Mouse (Mus musculus) layer of hippocampus, postnatal 14 days (tissue): ENCODE data around the gene Eml1. TPM values are rescaled to one million over a fixed set of nuclear protein-coding genes. Genes with fewer than 3 reads are reported as not detected.

Source experiments
- DNase-seq, 2 experiments: peaks; one replicate each; pipeline ENCODE4 v3.0.0; 2021 to 2022; ENCODE audit warnings: low spot score in 2 of 2, mixed read lengths in 1 of 2
- total RNA-seq, 2 experiments: library from RNA; stranded (reverse); gene quantifications; 2 replicates each; pipeline ENCODE4 v1.2.3; 2021

The Eml1 gene
- total RNA-seq, 2 experiments from 2014 or later, result 55.0 to 55.4 TPM

DNA sequence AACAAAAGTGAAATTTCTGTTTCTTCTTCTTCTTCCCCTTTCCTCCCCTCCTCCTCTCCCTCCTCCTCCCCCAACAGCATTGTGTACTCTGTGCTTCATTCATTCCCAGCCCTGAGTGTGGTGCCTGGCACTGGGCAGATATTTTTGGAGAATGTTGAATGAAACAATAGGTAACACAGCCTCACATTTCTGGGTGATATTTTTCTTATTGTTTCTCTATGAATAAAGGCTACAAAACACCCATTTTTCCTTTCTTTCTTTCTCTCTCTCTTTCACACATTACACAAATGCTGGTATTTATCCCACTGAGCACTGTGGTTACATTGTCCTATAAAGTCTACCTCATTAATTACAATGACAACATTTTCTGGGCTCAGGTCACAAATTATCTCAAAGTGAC, 48.8 kb downstream of the Eml1 start:
- DNase-seq, result no peak

DNA sequence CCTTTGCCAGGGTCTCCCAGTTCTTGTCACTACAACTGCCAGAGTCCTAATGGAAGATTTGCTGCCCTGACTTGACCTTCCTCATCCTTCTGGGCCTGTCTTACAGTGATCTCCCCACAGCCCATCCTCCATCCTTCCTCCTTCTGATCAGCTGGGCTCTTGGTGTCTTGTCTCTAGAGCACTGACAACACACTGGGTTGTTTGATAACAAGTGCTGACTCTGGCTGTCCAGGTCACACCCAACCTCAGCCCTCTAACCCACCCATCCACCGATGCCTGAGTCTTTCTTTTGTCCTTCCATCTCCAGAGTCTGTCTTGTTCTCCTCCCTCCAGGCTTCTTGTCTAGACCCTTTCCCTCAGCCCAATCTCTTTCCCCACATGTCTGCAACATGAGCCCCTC, 50.7 kb downstream of the Eml1 start:
- DNase-seq, result no peak

DNA sequence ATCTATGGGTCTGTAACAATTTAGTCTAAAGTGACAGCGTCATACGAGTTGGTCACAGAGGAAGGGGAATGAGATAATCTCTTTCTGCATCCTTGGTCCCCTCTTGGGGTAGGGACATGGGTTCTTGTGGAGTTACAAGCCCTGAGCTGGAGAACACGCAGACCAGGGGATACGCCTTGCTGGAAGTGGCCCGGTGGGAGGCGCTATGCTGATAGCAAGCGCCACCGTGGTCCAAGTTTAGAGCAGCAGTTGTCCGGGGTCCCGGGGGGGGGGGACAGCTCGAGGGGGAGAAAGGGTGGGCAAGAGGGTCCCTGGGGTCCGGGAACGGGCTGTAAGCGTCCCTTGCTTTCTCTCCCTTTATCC, 51.7 kb downstream of the Eml1 start:
- DNase-seq, result no peak

DNA sequence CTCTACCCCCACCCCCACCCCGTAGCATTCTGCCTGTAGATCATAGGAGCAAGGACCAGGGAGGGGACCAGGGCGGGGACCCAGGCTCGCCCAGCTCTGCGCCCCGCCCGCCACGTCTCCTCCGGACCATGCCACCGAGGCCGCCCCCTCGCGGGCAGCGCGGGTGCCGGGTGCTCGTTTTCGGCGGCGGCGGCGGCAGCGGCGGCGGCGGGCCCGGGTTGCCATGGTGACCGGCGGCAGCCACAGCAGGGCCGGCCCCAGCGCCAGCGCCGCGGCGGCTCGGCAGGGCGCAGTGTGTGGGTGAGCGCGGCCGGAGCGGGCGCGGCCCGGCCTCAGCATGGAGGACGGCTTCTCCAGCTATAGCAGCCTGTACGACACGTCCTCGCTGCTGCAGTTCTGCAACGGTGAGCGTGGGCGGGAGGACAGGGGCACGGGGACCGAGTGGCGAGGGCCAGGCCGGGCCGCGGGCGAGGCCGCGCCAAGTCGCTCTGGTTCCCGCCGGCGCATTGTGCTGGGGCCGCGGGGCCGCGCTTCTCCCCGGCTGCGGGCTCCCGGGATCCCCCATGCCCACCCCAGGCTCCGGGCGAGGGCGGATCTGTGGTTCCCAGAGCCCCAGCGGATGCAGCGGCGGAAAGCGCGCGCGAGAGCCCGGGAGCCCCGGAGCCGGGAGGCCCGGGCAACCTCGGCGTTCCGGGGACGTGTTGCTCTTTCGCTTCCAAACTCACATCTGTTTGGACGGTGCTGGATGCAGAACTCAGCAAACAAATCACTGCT, 52.3 kb downstream of the Eml1 start:
- DNase-seq, result peak; percentile 87

DNA sequence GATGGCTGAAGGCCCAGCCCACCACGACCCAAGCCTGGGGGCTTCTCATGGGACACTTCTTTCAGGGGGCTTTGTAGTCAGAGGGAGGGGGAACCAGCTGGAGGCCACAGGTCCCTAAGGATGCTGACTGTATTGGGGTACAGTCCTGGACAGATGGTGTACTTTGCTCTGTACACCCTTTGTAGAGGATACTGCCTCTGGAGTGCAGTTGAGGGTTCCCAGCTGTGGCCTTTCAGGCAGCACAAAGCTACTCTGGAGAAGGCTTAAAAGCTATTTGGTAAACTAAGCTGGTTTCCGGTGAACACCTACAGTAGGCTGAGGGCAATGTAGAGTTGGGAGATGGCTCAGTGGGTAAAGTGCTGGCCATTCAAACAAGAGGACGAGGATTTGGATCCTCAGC, 60.2 kb downstream of the Eml1 start:
- DNase-seq, result no peak

DNA sequence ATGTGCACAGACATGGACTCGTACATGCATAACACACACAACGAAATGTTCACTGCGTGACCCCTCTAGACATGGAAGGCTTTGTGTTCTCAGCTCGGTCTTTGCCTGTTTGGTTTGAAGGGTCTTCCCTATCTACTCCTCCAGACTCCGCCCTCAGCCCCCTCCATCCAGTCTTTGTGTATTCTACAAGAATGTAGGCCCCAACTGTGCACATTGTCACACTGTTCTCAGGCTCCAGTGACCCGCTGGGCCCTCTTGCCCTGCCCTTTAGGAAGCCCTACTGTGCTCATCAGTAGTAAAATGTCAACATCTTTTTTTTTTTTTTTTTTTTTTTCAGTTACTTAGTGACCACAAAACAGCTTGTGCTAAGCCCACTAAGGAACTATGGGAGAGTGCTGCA, 61.0 kb downstream of the Eml1 start:
- no peak for DNase-seq

DNA sequence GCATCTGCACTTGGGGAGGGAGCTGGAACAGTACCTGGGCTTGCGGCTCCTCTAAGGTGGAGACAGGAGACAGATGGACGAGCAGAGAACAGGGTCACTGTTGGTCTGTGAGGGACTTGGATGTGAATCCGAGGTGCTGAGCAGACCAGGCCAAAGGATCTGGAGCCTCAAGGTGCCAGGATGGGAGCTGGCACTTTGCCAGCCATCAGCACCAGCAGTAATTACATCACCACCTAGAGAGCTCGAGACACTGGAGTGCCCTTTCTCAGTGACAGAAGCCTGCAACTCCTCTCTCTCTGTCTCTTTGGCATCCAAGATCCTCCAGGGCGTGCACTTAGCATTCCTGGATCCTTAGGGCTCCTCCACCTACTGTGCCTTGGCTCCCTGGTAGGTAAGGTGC, 61.8 kb downstream of the Eml1 start:
- DNase-seq, result no peak

DNA sequence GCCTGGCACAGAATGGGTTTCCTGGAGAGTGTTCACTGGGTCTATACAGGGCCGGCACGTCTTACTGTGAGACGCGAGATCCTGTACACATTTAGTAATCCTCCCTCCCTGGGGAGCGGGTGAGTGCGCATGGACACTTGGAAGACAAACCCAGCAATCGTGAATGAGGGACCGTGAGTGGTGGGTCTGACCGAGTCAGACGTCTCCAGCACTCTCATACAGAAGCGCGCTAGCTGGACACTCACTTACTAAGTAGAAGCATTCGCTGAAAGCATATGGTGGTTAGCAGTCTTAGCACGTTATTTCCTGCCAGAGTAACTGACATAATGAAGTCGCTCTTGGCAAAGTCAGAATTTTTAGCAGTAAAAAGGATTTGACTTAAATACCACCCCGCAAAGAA, 62.3 kb downstream of the Eml1 start:
- no peak for DNase-seq

DNA sequence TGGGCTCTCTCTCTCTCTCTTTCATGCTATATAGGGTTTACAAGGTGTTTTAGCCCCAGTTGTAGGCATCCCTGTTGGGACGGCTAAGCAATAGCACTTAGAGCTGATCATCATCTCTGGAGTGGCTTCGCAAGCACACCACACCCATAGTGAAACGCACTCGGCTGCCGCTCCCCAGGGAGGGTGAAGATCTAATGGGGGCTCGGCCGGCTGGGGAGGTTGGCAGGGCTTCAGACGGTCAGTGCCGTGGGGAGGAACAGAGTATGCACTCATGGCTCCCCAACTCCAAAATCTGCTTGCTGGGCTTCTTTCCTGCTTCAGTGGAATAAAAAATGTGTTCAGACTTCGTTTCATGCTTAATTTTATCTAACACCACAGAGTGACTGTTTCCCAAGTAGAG, 62.7 kb downstream of the Eml1 start:
- no peak for DNase-seq

DNA sequence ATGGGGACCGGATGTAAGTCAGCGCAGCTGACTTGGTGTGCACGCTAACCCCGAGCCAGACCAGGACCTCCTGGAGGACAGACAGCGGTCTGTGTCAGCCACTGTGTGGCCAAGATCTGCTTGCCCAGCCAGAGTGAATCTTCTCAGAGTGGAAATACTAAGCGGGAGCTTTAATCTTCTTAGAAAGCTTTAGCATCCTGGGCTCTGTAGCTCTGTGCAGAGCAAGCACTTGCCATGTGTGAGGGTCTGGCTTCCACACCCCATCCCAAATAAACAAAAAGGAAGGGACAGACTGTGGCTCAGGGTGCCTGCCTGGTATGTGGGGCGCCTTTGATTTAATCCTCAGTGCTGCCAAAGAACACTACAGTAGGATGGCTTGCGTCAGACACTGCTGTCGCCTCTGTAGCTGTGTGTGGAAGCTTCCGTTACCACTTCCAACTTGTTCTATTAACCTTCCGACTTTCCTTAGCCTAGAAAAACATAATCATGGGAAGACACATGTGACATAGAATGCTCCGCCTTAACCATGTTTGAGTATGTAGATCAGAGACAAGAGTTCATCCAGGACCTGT, 64.8 kb downstream of the Eml1 start:
- no peak for DNase-seq

DNA sequence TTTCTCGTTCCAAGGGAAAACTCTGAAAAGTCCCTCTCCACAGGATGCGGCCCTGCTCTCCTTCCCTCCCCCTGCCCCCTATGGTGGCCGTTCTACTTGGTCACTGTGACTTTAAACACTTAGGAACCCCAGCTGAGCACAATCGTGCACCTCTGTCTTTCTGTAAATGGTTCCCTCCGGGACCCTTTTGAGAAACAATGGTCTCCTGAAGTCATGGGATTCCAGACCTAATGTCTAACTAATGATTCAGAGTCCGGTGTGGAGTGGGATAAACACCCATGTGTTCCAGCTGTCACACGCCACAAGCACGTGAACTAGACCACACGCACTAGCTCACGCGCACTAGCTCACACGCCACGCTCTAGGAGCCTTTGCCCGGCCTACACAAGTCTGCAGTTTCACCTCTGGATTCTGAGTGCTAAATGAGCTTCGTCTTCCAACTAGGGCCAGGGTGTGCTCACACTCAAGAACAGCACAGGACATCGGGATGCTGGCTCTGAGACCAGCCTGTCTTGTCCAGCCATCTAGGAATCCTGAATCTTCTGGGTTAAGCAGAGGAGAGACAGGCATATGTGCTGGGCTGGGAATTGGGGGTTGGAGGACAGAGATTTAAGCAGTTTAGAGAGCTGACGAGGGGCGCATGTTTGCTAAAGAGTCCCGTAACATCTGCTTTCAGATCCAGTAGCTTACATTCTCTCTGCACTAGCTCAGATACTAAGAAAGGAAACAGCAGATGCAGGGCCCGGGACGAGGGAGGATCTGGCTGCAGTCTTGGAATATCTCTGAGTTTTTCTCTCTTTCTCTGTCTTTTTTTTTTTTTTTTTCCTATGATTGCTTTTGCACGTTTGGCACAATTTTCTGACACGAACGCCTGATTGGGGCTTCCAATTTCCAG, 65.5 kb downstream of the Eml1 start:
- no peak for DNase-seq

DNA sequence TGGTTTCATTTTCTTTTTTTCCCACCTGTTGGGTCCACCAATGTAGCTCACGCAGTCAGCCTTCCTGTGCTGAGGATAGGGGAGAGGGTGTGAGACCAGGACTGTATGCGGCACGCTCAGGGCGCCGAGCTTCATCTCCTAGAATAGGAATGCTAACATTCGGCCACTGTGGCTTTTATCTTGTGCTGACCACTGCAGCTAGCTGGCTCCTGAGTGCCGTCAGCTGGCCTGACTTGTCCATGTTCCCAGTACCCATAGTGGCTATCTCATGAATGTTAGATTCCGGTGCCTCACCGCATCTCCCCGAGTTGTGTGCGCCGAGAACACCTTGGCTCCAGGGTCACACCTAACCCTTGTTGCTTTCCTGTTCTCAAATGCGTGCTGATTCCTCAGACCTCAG, 66.7 kb downstream of the Eml1 start:
- DNase-seq, result no peak

DNA sequence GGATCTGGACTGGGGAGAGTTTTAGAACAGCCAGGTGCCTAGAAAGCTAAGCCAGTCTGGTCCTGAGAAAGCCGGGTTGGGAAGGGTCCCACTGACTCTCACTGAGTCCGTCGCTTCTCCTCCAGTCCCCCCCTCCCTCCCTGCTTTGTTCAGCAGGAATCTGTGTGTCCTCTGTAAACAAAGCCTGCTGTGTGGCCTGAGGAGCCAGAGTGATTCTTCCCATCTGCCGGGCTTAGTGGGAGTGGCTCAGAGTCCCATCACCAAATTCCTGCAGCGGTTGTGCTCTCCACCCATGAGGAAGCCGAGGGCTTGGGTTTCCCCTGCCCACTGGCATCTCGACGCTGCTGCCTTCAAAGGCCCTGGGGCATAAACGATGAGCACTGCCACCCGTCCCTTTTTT, 72.5 kb downstream of the Eml1 start:
- DNase-seq, result no peak

DNA sequence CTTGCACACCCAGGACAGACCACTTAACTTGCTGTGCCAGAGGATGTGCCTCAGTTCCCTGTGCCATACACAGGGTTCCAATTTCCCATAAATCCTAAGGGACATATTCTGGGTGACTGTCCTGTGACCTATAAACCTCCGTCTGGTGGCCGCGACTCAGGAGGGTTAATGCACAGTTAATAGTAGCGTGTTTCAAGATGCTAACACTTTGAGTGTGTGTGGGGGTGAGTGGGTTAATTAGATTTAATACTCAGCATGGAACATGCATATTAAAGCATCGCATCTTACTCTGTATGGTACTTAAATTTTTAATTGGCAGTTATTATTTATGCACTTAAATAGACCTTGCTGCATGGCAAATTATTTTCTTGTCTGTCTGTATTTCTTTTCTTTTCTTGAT, 73.0 kb downstream of the Eml1 start:
- no peak for DNase-seq

DNA sequence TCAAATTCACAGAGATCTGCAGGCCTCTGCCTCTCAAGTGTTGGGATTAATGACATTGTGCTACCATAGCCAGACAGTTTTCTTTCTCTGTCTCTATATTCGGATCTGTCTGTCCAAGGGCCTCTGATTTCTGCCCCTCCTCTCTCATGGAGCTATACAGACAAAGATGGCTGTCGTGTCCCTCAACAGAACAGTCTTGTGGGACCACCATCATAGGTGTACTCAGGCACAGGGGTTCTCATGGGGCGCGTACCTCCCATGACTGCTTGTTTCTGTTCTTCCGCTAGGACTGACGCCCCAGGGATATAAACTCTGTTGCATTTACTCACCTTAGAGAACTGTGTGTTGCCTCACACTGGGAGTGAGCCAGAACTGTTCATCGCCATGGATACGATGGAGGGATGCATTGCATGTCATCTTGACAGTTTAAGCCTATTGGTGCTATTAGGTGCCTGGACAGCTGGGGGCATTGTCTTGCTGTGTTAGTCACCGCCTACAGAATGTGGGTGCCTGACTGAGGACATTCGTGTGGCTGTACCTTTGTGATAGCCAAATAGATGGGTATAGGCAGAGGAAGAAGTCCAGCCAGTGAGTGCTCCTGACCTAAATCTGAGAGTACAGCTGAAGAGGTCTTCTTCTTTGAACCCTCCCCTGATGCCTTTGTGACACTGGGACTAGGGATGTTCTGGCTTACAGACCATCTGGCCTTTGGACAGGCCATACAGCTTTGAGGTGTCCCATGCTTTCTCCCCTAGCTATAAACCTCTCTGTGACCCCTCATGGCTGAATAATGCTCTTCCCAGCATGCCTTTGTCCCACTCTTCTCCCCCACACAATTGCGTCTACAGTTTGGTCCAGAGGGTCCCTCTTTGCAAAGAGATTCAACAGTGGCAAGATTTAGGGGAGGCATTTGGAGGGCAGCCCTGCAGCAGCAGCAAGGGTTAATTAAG, 73.7 kb downstream of the Eml1 start:
- DNase-seq, result no peak

DNA sequence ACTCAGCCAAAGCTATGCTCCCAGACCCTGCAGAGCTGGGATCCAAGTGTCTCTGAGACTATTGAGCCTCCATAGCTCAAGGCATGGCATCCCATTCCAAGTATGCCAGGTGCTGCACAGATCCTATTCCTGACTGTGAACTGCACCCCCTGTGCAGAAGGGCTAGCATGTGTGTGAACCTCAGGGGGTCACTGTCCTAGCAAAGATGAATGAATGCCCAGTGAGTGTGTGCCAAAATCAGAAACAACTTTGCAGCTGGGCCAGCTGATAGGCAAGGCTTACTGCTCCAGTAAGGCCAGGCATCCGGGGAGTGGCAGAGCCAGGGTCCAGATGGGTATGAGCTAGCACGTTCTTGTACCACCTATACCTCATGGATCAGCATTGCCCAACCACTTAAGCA, 76.0 kb downstream of the Eml1 start:
- no peak for DNase-seq

DNA sequence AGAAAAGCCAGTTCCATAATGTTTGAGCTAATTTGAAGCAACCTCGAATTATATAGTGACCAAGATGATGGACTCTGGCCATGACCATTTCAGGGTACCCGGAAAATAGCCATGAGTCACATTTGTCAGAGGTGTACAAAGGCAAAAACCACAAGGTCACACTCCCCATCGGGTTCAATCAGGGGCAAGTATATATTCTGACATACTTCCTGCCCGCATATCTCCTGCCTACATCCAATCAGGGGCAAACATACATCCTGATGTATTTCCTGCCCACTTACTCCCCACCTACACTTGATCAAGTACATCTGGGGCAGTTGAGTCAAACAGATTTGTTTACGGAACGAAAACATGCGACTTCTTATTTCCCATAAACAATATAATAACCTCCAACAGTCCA, 77.6 kb downstream of the Eml1 start:
- no peak for DNase-seq

DNA sequence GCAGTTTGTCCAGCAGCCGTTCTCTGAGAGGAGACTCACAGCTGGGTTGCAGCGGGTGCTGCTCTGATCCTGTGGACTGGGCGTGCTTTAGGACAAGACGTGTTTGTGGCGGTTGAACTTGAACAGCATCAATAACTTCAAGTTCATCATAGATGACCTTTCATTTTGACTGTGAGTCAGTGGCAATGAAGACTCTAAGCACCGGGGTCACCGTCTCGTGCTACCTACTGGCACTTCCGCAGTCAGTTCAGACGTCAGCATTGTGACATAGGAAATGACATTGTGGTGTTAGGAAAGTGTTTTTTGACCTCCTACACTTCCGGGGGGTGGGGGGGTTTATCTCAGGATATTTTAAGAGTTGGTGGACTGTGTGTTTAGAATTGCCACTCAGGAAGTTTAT, 79.2 kb downstream of the Eml1 start:
- no peak for DNase-seq

DNA sequence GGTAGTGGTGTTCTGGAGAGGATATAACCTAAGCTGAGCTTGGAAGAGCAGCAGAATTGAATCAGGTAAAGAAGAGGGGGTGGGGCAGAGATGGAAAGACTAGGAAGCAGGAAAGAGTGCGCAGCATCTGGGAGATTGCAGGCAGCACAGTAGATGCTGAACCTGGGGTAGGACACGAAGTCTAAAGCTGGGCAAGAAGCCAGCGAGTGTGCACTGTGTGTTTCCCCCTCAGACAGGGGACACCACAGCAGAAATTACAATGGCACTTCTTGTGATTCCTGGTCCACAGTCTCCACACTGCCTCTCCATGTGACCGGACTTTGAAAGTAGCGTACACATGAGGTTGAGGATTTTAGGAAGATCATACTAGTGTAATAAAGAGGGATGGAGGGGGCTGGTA, 79.8 kb downstream of the Eml1 start:
- DNase-seq, result no peak

DNA sequence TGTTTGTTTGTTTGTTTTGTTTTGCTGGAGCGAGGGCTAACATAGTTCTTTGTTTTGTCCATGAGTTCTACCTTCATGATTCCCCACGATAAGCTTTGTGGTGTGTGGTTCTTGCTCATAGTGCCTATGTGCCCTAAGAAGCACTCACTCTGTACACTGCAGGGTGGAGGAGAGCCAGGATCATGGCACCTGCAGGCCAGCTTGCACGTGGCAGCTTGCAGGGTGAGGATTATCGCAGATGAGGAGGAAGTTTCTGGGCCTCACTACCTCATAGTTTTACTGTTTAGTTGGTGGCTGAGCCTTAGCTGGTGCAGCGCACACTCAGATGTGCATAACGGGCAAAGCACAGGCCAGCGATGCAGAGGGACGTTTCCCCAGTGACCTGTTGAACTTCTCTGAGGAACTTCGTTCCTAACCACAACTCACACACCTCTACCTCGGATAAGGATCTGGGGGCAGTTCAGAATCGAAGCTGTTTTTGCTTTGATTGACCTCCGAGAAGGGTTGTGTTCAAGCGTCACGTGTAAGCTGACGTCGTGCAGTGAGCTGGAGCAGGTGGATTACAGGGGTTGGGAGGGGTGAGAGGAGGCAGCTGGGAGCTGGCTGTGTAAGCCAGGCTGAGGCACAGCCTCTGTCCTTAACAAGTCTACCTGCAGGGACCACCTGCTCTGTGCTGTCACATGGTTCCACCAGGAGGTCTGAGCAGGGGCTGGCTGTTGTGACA, 81.6 kb downstream of the Eml1 start:
- DNase-seq, result no peak
